Mouse (Mus musculus) heart, embryonic 12.5 days (tissue): Measurements from ENCODE around the gene Anapc1. TPM values are rescaled to one million over a fixed set of nuclear protein-coding genes. Genes with fewer than 3 reads are reported as not detected.

Experiments used
- ATAC-seq: fragments of 200-750 bp; cut with Nextera tagmentation; 2 replicates; pipeline ENCODE4 v1.8.0; 2017; ENCODE audit warnings: moderate TSS enrichment, moderate library complexity; ENCODE audit not compliant: insufficient number of reproducible peaks, low FRiP score
- H3K27ac ChIP-seq: fragments of 300-500 bp; sonication (generic); 2 replicates; pipeline ENCODE4 v1.5.1; 2016; ENCODE audit warnings: mild to moderate bottlenecking, moderate library complexity; ENCODE audit not compliant: poor library complexity, severe bottlenecking
- H3K27me3 ChIP-seq: fragments of 300-500 bp; sonication (generic); replicated peaks from 2 replicates; pipeline ENCODE4 v1.6.1; 2016; ENCODE audit warnings: mild to moderate bottlenecking, moderate library complexity
- H3K36me3 ChIP-seq: fragments of 300-500 bp; sonication (generic); 2 replicates; pipeline ENCODE4 v1.6.1; 2016; ENCODE audit warnings: mild to moderate bottlenecking, moderate library complexity
- H3K4me1 ChIP-seq: fragments of 300-500 bp; sonication (generic); replicated peaks from 2 replicates; pipeline ENCODE4 v1.6.1; 2016; ENCODE audit warnings: mild to moderate bottlenecking
- H3K4me2 ChIP-seq: fragments of 300-500 bp; sonication (generic); 2 replicates; pipeline ENCODE4 v1.6.1; 2016; ENCODE audit warnings: mild to moderate bottlenecking, moderate library complexity
- H3K4me3 ChIP-seq: fragments of 300-500 bp; sonication (generic); 2 replicates; pipeline ENCODE4 v1.5.1; 2016; ENCODE audit warnings: mild to moderate bottlenecking
- H3K9ac ChIP-seq: fragments of 300-500 bp; sonication (generic); 2 replicates; pipeline ENCODE4 v1.6.1; 2016; ENCODE audit warnings: mild to moderate bottlenecking, moderate library complexity
- H3K9me3 ChIP-seq: fragments of 300-500 bp; sonication (generic); replicated peaks from 2 replicates; pipeline ENCODE4 v1.6.1; 2016; ENCODE audit warnings: mild to moderate bottlenecking, moderate library complexity
- WGBS: fragments of 180-500 bp; shearing (Covaris S2); methylation state at CpG from one replicate; pipeline ENCODE4 v1.1.7; 2016; 5-methylcytosine and 5-hydroxymethylcytosine counted together
- polyA plus RNA-seq: library from polyadenylated mRNA; unstranded; fragments of >200 nt; fragmentation: Nextera tagmentation; extraction: Ambion mirVana; gene quantifications from 2 replicates; pipeline ENCODE4 v1.2.1, GENCODE M21; 2016

Gene Anapc1
- polyA plus RNA-seq, 1 experiment from 2014 or later: 58.9 TPM

DNA sequence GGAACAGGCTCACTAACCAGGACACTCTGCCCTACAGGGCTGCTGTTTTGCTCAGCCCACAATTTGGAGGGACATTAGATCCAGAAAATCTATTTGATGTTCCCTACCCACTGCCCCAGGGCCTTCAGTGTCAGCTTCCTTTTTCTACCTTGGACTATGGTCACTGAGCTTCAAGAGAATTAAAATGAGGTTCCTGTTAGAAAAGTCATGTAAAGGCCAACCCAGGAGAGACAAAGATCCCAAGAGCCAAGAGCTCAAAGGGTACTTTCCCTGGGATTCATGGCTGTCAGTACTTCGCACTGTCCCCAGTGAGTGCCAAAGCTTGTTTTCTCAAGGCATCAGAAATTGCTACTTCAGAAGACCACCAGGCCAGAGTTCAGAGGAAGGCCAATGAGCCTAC is 28.8 kb upstream of the Anapc1 start:
- no peak overlapping the region for H3K4me2 ChIP-seq

DNA sequence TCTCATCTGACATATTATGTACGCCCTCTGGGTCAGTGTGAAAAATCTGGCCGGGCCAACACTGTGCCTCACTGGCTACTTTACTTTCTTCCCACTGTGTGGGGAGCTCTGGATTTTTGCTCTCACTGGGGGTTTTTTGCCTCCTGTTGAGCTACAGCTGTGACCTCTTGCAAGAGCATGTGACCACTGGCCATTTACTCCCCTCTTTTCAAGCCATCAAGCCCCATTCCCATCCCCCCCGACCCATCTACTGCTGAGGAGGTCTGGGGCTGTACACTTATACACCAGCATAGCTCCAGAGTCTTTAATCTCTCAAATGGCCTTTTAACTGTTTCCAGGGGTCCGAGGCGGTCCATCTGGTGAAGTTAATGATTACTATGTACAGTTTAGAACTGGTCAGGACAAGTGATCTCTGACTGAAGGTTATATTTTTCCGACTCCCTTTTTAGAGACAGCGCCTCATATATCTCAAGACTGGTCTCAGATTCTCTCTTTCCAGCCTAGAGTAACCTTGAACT is 27.6 kb upstream of the Anapc1 start:
- H3K4me1 ChIP-seq: peaks cover 29% of the 10 kb centered on the region
- no peak overlapping the region for H3K4me2 ChIP-seq
- no peak overlapping the region for H3K27ac ChIP-seq
- no peak for ATAC-seq
- H3K9me3 ChIP-seq: no peaks in the 10 kb centered on the region
- WGBS: 75% methylated on average over 7 of the region's 7 CpGs
- no peaks in the 10 kb centered on the region for H3K36me3 ChIP-seq
- H3K4me3 ChIP-seq: no peak overlapping the region
- no peaks in the 10 kb centered on the region for H3K27me3 ChIP-seq
- H3K9ac ChIP-seq: no peak overlapping the region

More for the DNA sequence above, 28.8 kb upstream of the Anapc1 start:
- Histone ChIP-seq H3K4me3 (no peak overlapping the region), H3K4me1 (peaks cover 29% of the 10 kb centered on the region), H3K9me3 (no peaks in the 10 kb centered on the region), H3K27ac (no peak overlapping the region), H3K36me3 (no peaks in the 10 kb centered on the region), H3K9ac (no peak overlapping the region), H3K27me3 (no peaks in the 10 kb centered on the region)
- no peak for ATAC-seq
- WGBS: 92% methylated on average over 1 of the region's 1 CpGs

DNA sequence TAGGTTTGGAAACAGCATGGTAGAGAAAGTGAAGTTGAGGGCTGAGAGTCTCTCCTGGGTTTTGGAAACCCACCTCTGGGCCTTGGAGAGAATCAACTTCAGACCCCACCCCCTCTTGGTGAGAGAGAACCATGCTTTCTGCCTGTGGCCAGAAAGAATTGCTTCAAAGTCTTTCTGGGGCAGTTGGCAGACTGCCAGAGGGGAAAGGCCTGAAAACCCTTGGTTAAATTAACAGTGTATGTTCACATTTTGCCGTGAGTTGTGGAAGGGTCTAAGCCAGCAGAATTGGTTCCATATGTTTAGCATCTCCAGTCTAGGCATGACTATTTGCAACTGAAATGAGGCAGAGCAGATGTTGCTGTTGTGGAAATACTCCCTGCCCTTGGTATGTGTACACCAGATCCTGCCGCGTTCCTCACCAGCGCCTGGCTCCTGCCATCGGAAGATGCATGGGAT is 26.4 kb upstream of the Anapc1 start:
- H3K4me3 ChIP-seq: no peak overlapping the region
- peak overlapping the region; percentile 62 for H3K27ac ChIP-seq
- no peak overlapping the region for H3K4me2 ChIP-seq
- H3K36me3 ChIP-seq: no peaks in the 10 kb centered on the region
- H3K27me3 ChIP-seq: no peaks in the 10 kb centered on the region
- H3K9me3 ChIP-seq: no peaks in the 10 kb centered on the region
- no peak for ATAC-seq
- 59% methylated on average over 5 of the region's 5 CpGs for WGBS
- no peak overlapping the region for H3K9ac ChIP-seq
- peaks cover 31% of the 10 kb centered on the region for H3K4me1 ChIP-seq

DNA sequence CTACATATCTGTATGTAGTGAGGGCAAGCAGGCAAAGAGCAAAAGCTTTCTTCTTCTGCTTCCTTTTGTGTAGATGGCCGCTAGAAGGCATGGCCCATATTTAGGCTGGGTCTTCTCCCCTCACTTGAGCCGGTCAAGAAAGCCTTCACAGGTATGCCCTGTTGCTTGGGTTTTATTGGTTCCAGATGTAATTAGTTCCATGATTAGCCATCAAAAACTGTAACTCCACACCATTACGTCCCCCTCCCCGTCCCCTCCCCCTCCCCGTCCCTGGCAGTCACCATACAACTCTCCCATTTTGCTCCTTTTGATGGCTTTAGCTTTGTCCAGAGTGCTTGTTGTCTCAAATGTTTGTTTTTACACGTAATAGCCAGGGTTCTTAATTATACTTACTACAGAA is 25.7 kb upstream of the Anapc1 start:
- no peak for ATAC-seq
- Histone ChIP-seq H3K27me3 (no peaks in the 10 kb centered on the region), H3K4me1 (peaks cover 31% of the 10 kb centered on the region), H3K4me3 (no peak overlapping the region), H3K36me3 (no peaks in the 10 kb centered on the region), H3K9ac (no peak overlapping the region), H3K27ac (no peak overlapping the region), H3K9me3 (no peaks in the 10 kb centered on the region), H3K4me2 (no peak overlapping the region)
- 70% methylated on average over 6 of the region's 6 CpGs for WGBS

DNA sequence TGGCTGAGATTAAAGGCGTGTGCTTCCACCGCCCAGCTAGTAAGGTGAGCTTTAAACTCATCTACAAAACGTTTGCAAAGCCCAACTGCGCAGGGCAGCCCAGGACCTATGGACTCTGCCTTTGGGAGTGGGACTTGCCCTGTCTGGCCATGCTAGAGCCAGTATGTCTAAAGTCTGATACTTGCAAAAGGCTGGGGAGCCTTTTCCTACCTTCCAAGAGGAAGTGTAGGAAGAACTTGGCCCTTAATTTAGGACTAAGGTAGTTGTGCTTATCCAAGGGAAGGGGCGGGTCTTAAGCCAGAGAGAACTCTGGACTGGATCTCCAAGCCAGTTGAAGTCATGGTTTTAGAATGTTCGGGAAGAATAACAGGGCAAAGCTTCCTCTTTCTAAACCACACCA is 23.4 kb upstream of the Anapc1 start:
- Histone ChIP-seq H3K4me3 (no peak overlapping the region), H3K9me3 (no peaks in the 10 kb centered on the region), H3K9ac (no peak overlapping the region), H3K36me3 (no peaks in the 10 kb centered on the region), H3K4me1 (peaks cover 23% of the 10 kb centered on the region), H3K4me2 (no peak overlapping the region), H3K27ac (no peak overlapping the region), H3K27me3 (no peaks in the 10 kb centered on the region)
- ATAC-seq: no peak
- 81% methylated on average over 6 of the region's 6 CpGs for WGBS

DNA sequence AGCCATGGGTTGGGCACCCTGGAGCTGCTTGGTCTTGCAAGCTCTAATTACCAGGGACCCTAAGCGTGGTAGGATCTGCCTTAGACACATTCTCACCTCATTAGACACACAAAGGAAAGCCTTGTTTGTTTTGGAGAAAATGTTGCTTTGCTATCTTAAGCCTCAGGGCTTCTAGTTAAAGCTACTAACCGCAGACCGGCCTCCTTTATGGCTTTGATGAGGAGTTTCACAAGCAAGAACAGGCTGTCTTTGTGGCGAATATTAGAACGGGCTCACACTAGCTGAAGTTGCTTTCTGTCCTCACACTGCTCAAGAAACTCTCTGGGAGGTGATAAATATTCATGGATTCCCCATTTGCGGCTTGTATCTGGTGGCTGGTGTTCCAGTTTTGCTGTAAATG is 22.1 kb upstream of the Anapc1 start:
- Histone ChIP-seq H3K4me1 (peaks cover 14% of the 10 kb centered on the region), H3K4me3 (no peak overlapping the region), H3K9me3 (no peaks in the 10 kb centered on the region), H3K36me3 (no peaks in the 10 kb centered on the region), H3K27me3 (no peaks in the 10 kb centered on the region), H3K27ac (no peak overlapping the region), H3K9ac (no peak overlapping the region), H3K4me2 (no peak overlapping the region)
- 36% methylated on average over 6 of the region's 6 CpGs for WGBS
- ATAC-seq: no peak

DNA sequence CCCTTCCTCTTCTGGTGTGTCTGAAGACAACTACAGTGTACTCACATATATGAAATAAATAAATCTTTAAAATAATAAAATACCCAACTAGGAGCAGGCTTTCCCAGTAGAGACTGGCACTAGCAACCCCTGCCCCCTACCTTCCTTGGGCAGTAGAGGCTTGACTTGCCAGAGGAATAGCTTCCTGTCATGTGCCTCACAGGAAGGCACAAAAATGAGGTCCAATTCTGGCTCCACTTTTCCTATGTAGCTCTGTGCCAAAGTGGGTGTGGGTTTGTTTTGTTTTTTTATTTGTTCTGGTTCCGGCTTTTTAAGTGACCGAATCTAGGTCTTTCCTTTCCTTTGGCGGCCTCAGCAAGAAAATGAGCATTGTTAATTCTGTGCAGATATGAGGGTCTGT is 17.3 kb upstream of the Anapc1 start:
- Histone ChIP-seq H3K9ac (no peak overlapping the region), H3K4me1 (0 out of 2 replicates have a peak, but pooled peaks cover 2% of the 10 kb centered on the region), H3K4me2 (no peak overlapping the region), H3K36me3 (no peaks in the 10 kb centered on the region), H3K27ac (no peak overlapping the region), H3K27me3 (no peaks in the 10 kb centered on the region), H3K9me3 (no peaks in the 10 kb centered on the region), H3K4me3 (no peak overlapping the region)
- no peak for ATAC-seq
- 78% methylated on average over 3 of the region's 3 CpGs for WGBS

DNA sequence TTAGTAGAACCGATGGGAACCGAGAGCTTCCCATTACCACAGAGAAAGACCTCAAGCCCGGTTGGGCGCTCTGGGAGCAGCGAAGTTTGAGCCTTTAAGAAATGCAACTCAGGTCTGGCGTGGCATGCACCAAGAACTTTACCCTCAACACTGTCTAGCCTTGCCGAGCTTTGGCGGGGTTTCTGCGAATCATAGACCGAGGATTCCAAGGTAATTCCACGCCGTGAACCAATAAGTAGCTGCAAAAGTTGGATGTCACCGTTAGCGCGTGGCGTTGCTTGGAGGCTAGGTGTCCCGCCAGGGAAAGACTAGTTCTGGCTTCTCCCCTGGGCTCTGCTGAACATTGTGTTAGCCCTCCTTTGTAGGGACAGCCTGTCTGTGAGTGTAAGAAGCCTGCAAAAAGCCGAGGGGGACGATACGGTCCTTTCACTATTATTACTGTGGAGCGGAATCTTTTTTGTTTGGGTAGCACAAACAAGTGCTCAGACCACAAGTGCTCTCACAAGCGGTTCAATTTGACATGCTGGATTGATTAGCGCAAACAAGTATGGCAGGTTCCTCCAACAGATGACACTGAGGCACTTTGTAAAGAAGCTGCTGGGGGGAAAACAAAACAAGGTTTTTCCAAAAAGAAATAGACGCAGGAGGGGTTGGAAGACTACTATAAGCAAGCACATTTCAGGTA is 12.2 kb upstream of the Anapc1 start:
- Histone ChIP-seq H3K4me1 (peaks cover 9% of the 10 kb centered on the region), H3K9ac (peak overlapping the region; percentile 79), H3K4me3 (peak overlapping the region; percentile 66), H3K9me3 (no peaks in the 10 kb centered on the region), H3K4me2 (peak overlapping the region; percentile 78), H3K27me3 (no peaks in the 10 kb centered on the region), H3K27ac (peak overlapping the region; percentile 85), H3K36me3 (no peaks in the 10 kb centered on the region)
- peak; percentile 5; the same call in 1 of the 2 replicates for ATAC-seq
- 1% methylated on average over 24 of the region's 24 CpGs for WGBS

DNA sequence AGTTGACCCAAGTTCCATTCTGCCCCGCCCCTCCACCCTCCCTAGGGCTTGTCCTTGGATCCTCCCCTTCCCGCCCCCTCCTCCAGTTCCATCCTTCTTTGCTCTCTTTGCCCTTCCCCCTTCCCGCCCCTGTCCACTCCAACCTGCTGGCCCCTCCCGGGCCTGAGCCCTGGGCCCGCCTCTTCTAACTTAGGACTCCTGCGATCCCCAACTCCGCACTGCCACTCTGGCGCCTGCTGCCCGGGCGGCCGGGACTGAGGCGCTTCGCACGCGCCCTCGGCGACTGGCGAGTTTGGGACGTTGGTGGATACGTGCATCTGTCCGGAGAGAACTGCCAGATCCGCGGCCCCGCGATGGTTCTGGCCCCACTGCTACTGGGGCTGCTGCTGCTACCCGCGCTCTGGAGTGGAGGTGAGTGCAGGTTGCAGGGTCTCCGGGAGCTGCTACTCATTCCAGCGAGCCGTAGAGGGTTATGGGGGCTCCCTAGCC is 11.5 kb upstream of the Anapc1 start, which contains the start of gene Mertk:
Gene Mertk, plus strand, starts transcription at position 264 of the 489 bp plus-strand sequence.
- H3K4me1 ChIP-seq: peaks cover 9% of the 10 kb centered on the region
- peak within 1 kb of the TSS; percentile 79 for H3K9ac ChIP-seq
- no peaks in the 10 kb centered on the region for H3K9me3 ChIP-seq
- 1% methylated on average over 30 of the region's 30 CpGs for WGBS
- H3K4me3 ChIP-seq: peak within 1 kb of the TSS; percentile 66
- H3K27ac ChIP-seq: peak within 1 kb of the TSS; percentile 85
- peak; percentile 96 for ATAC-seq
- no peaks in the 10 kb centered on the region for H3K36me3 ChIP-seq
- H3K4me2 ChIP-seq: peak within 1 kb of the TSS; percentile 78
- no peaks in the 10 kb centered on the region for H3K27me3 ChIP-seq

DNA sequence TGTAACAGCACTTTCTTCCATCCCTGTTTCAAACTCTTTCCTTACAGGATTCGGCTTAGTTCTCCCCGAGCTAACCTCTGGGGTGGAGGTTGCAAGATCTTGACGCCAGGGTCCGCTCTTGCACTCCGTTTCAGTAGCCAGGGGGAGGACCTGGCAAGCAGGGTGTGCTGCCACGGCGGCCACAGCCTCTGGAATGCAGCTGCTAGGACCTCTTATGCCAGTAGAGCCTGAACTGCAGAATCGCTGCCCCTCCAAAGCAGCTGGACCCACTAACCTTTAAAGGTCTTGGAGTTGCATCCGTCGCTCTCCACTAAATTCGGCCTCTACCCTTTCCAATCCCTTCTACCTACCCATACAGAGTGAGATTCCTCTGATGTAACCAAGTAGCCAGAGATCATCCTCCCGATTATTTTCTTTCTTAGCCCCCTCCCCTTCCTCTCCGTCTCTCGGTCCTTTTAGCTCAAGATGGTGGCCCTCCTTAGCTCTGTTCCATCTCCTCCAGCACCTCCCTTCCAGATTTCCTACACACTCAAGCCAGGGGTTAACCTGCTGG is 11.0 kb upstream of the Anapc1 start:
- Histone ChIP-seq H3K27me3 (no peaks in the 10 kb centered on the region), H3K4me2 (peak overlapping the region; percentile 78), H3K4me1 (peaks cover 9% of the 10 kb centered on the region), H3K4me3 (peak overlapping the region; percentile 66), H3K9me3 (no peaks in the 10 kb centered on the region), H3K27ac (peak overlapping the region; percentile 85), H3K9ac (peak overlapping the region; percentile 61), H3K36me3 (no peaks in the 10 kb centered on the region)
- peak; percentile 86 for ATAC-seq
- WGBS: under 1% methylated on average over 14 of the region's 14 CpGs

DNA sequence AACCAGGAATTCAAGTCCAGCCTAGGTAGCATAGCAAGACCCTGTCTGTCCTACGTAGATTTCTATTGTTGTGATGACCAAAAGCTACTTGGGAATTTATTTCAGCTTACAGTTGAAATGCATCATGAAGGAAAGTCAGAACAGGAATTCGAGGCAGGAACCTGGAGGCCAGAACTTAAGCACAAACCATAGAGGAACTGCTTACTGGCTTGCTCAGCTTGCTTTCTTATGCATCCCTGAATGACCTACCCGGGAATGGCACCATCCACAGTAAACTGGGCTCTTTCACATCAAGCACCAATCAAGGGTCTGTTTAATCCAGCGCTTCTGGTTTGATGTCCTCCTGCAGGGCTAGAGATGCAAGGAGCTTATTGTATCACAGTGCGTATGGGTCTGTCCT is 10.4 kb upstream of the Anapc1 start:
- H3K27ac ChIP-seq: no peak overlapping the region; the same call in 1 of the 2 replicates
- peaks cover 9% of the 10 kb centered on the region for H3K4me1 ChIP-seq
- peak overlapping the region; percentile 78 for H3K4me2 ChIP-seq
- no peak for ATAC-seq
- no peaks in the 10 kb centered on the region for H3K27me3 ChIP-seq
- H3K9ac ChIP-seq: peak overlapping the region; percentile 29; the same call in 1 of the 2 replicates
- 48% methylated on average over 5 of the region's 5 CpGs for WGBS
- H3K9me3 ChIP-seq: no peaks in the 10 kb centered on the region
- no peaks in the 10 kb centered on the region for H3K36me3 ChIP-seq
- no peak overlapping the region for H3K4me3 ChIP-seq
